Mouse (Mus musculus) megakaryocyte, embryonic 14.5 days (primary cell): ENCODE measurements around the gene Serp2.

Experiments used
- FLI1 ChIP-seq: IDR thresholded peaks from 2 replicates; pipeline ENCODE4 v1.6.1; 2012; ENCODE audit warnings: low read length, inconsistent platforms, mixed read lengths
- GATA1 ChIP-seq: IDR thresholded peaks from 3 replicates; pipeline ENCODE4 v1.6.1; 2012; ENCODE audit warnings: mixed read lengths, low read length, inconsistent platforms, borderline replicate concordance

DNA sequence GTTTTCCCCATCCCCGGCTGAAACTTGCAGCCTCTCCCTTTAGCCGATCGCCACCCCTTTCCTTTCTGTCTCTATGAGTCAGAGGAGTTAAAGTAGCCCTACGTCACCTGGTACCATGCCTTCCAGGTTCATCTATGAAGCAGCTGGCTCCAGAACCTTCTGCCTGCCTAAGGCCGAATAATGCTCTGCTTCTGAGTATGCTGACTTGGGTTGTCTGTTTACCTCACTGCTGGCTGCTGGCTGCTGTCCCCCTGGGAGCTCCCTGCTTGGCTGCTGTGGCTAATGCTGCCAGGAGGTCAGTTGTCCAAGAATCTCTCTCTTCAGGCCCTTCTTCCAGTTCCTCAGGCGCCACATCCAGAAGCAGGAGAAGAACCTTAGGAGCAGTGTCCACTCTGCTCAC lies 30.2 kb downstream of the Serp2 start:
- no peak for TF ChIP-seq GATA1
- no peak for TF ChIP-seq FLI1
